In genomic region chr6:22035408-22035807, GRCm38 (mm10) we compare ENCODE assay signal across 19 mouse cellular contexts. TPM values are rescaled to one million over a fixed set of nuclear protein-coding genes. Genes with fewer than 3 reads are reported as not detected.
DNase-seq lines count a peak whose midpoint lies in the region; ATAC-seq lines count a peak whose summit lies in the region.
"Had no signal": no experiment of that assay in that cellular context is flagged by ENCODE, and none has a peak within 500 bp of the region (broad histone marks: within the 10 kb centered on the region; RNA-seq: fewer than 3 reads in every experiment).

No protein-coding gene starts in this region.

- no peak overlapping the region for H3K4me2 ChIP-seq in kidney, embryonic 15.5 days
- H3K4me2 ChIP-seq: embryonic facial prominence, embryonic 15.5 days; hindbrain, embryonic 13.5 days; neural tube, embryonic 13.5 days had no signal

- H3K27me3 ChIP-seq in kidney, embryonic 15.5 days, result no peaks in the 10 kb centered on the region
- H3K27me3 ChIP-seq: embryonic facial prominence, embryonic 15.5 days; hindbrain, embryonic 13.5 days; neural tube, embryonic 13.5 days had no signal

- peak; percentile 65 to 86 for DNase-seq in adrenal gland, adult (ENCODE audit: inconsistent age in 2 of 2, low spot score in 1 of 2)
- no peak for DNase-seq in adrenal gland, postnatal 25 days
- DNase-seq in kidney, adult 8-10 months, result no peak
- DNase-seq in adrenal gland, postnatal 36 days, result peak; percentile 28 to 46
- peak; percentile 46 for DNase-seq in lung, postnatal 36 days
- DNase-seq in T-cell, adult 2 months (ENCODE audit: low spot score), result no peak
- DNase-seq: cerebellum, adult 2 months; gastrocnemius, postnatal 25 days; heart, postnatal 10 days; kidney, postnatal 10 days; thymus, postnatal 36 days had no signal

- no peak overlapping the region for H3K9ac ChIP-seq in kidney, embryonic 15.5 days
- H3K9ac ChIP-seq: embryonic facial prominence, embryonic 15.5 days; hindbrain, embryonic 13.5 days; liver, embryonic 14.5 days; neural tube, embryonic 13.5 days had no signal

- 0 out of 2 replicates have a peak overlapping the region, but pooled peaks have one; percentile 18 for H3K27ac ChIP-seq in kidney, embryonic 15.5 days
- H3K27ac ChIP-seq: embryonic facial prominence, embryonic 15.5 days; heart, embryonic 10.5 days; hindbrain, embryonic 13.5 days; liver, embryonic 14.5 days; neural tube, embryonic 13.5 days had no signal

- H3K4me1 ChIP-seq in kidney, embryonic 15.5 days, result peaks cover 18% of the 10 kb centered on the region

- no peak for ATAC-seq in kidney, embryonic 15.5 days (replicated peaks; ENCODE audit: low FRiP score)
- no peak for ATAC-seq in CD4-positive, CD25-positive, alpha-beta regulatory T cell, adult 4 months
- ATAC-seq: intestine, embryonic 16.5 days had no signal

- 62% methylated on average over 6 of the region's 6 CpGs for WGBS in kidney, embryonic 15.5 days

- H3K4me3 ChIP-seq in kidney, embryonic 15.5 days (replicated peaks), result no peak overlapping the region
- H3K4me3 ChIP-seq: embryonic facial prominence, embryonic 15.5 days; heart, embryonic 10.5 days; hindbrain, embryonic 13.5 days; neural tube, embryonic 13.5 days had no signal

- H3K9me3 ChIP-seq in kidney, embryonic 15.5 days (replicated peaks), result no peaks in the 10 kb centered on the region
- H3K9me3 ChIP-seq: embryonic facial prominence, embryonic 15.5 days; heart, embryonic 10.5 days; hindbrain, embryonic 13.5 days; neural tube, embryonic 13.5 days had no signal

- H3K36me3 ChIP-seq in kidney, embryonic 15.5 days, result peaks cover 1% of the 10 kb centered on the region; the same call in 1 of the 2 replicates
- H3K36me3 ChIP-seq: embryonic facial prominence, embryonic 15.5 days; heart, embryonic 10.5 days; hindbrain, embryonic 13.5 days; neural tube, embryonic 13.5 days had no signal

RNA-seq across cellular contexts. Expression of gene Cped1, which starts 49.7 kb away (rescaled TPM):
- 30.4 and 39.5 TPM in 2 replicates for total RNA-seq in adrenal gland, postnatal 25 days (2021)
- polyA plus RNA-seq in kidney, embryonic 15.5 days (2015; fragmentation: Nextera tagmentation; extraction: Ambion mirVana), result 41.8 and 43.9 TPM in 2 replicates
- total RNA-seq in adrenal gland, postnatal 36 days (2021), result 10 to 100 TPM; 34.3 to 43.2 TPM
- polyA plus RNA-seq in CD4-positive, CD25-positive, alpha-beta regulatory T cell, adult 4 months (2017; shearing (Covaris generic)), result under 1 TPM in 1 of 2 experiments, not detected in 1; 0.15 TPM

Comparison
In these comparisons a context has a peak if more than half of its experiments do, and no peak if none do; other contexts are left out.
1. DNase-seq: peak in adrenal gland, adult (2 of 2), adrenal gland, postnatal 36 days (2 of 2) and lung, postnatal 36 days (single experiment); none in adrenal gland, postnatal 25 days (single experiment), kidney, adult 8-10 months (0 of 2) and T-cell, adult 2 months (single experiment).